Mouse (Mus musculus) mouse embryonic stem cell (cell line): ENCODE results near the gene Otx2.

Experiments used
- in situ Hi-C, 2 experiments: fragments of 300-500 bp; cut with MboI; formaldehyde crosslinking; loops; 1 replicate in 1 of 2; 3 replicates in 1 of 2; pipeline ENCODE4 v1.14.3; 2019 to 2020; ENCODE audit warnings: low sequenced_read_pairs in 2 of 2, low pct_unique_long_range_greater_than_20kb in 1 of 2, mixed read lengths in 1 of 2; ENCODE audit not compliant: unreplicated experiment in 1 of 2

Otx2 gene

GRCm38 (mm10) chr14:48657241-48657640 is 16.4 kb downstream of the Otx2 start:
- in situ Hi-C loops: loop anchor here in 1 of 2 experiments (5.0 kb wide), 1 partner anchor 40 kb away; no protein-coding TSS in a partner anchor

- in situ Hi-C loops: loop anchor here in 1 of 2 experiments (5.0 kb wide), 1 partner anchor 41 kb away; no protein-coding TSS in a partner anchor
Measured at GRCm38 (mm10) chr14:48656711-48657110, 16.9 kb downstream of the Otx2 start.

- in situ Hi-C loops: loop anchor here in 1 of 2 experiments (5.0 kb wide), 1 partner anchor 41 kb away; no protein-coding TSS in a partner anchor
Measured at GRCm38 (mm10) chr14:48655792-48656550, 17.6 kb downstream of the Otx2 start.

- in situ Hi-C loops: loop anchor here in 1 of 2 experiments (5.0 kb wide), 1 partner anchor 42 kb away; no protein-coding TSS in a partner anchor
Measured at GRCm38 (mm10) chr14:48655073-48655791, 18.4 kb downstream of the Otx2 start.

- in situ Hi-C loops: loop anchor here in 1 of 2 experiments (5.0 kb wide), 1 partner anchor 43 kb away; no protein-coding TSS in a partner anchor
Measured at GRCm38 (mm10) chr14:48654551-48655072, 19.0 kb downstream of the Otx2 start.

- in situ Hi-C loops: no loop called here
Measured at GRCm38 (mm10) chr14:48653676-48654510, 19.7 kb downstream of the Otx2 start.

GRCm38 (mm10) chr14:48653081-48653480 is 20.5 kb downstream of the Otx2 start:
- in situ Hi-C loops: no loop called here

GRCm38 (mm10) chr14:48652256-48652655 is 21.4 kb downstream of the Otx2 start:
- in situ Hi-C loops: no loop called here

GRCm38 (mm10) chr14:48651471-48652211 is 22.0 kb downstream of the Otx2 start:
- in situ Hi-C loops: no loop called here

- in situ Hi-C loops: no loop called here
Measured at GRCm38 (mm10) chr14:48641462-48642395, 31.9 kb downstream of the Otx2 start.

- in situ Hi-C loops: no loop called here
Measured at GRCm38 (mm10) chr14:48633141-48633540, 40.5 kb downstream of the Otx2 start.

GRCm38 (mm10) chr14:48632335-48632734 is 41.3 kb downstream of the Otx2 start:
- in situ Hi-C loops: no loop called here

- in situ Hi-C loops: no loop called here
Measured at GRCm38 (mm10) chr14:48631486-48631885, 42.1 kb downstream of the Otx2 start.

- in situ Hi-C loops: no loop called here
Measured at GRCm38 (mm10) chr14:48629404-48629803, 44.2 kb downstream of the Otx2 start.

- in situ Hi-C loops: no loop called here
Measured at GRCm38 (mm10) chr14:48626271-48626670, 47.3 kb downstream of the Otx2 start.

- in situ Hi-C loops: no loop called here
Measured at GRCm38 (mm10) chr14:48625331-48625694, 48.3 kb downstream of the Otx2 start.
